ENCODE assay signal across 15 mouse cellular contexts in the genomic region with DNA sequence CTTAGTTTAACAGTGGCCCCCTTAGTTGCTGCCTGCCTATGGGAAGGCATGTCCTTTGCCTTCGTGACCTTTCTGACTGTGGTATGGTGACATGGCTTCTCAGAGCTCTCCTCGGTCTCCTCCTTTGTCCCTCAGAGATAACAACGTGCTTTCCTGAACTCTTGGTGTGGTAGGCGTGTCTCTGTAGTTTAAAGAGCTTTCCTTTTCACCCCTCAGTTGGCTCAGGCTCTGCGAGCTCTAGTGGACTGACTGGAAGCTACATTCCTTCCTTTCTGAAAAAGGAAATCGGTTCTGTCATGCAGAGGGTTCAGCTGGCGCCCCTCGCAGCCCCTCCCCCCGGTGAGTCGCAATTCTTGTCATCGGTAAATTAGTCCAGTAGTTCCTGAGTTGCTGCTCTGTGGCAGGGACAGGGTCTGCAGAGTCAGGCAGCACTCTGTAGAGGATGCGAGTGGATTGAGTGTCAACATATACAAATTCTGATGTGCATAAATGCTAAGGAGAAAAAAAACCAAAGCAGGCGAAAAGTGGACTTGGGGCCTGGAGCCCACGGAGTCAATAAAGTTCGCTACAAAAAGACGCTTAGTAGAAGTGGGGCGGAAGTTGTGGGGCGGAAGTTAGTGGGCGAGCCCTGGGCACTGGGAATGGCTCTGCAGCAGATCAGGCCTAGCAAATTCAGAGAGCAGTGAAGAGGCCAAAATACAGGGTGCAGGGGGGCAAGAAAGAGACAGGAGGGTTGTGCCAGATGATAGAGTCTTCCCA. TPM values are rescaled to one million over a fixed set of nuclear protein-coding genes. Genes with fewer than 3 reads are reported as not detected.
DNase-seq lines count a peak whose midpoint lies in the region; ATAC-seq and TF ChIP-seq lines count a peak whose summit lies in the region.
"Had no signal": no experiment of that assay in that cellular context is flagged by ENCODE, and none has a peak within 500 bp of the region (broad histone marks: within the 10 kb centered on the region; RNA-seq: fewer than 3 reads in every experiment).

No protein-coding gene starts in this region.

- 51% methylated on average over 19 of the region's 19 CpGs for WGBS in heart, embryonic 14.5 days
- 47% methylated on average over 19 of the region's 19 CpGs for WGBS in liver, embryonic 14.5 days (ENCODE audit: insufficient replicate concordance)

- no peaks in the 10 kb centered on the region for H3K27me3 ChIP-seq in heart, embryonic 14.5 days (ENCODE audit: control insufficient read depth, insufficient read depth, low read length)
- no peaks in the 10 kb centered on the region for H3K27me3 ChIP-seq in liver, embryonic 14.5 days (ENCODE audit: control insufficient read depth, insufficient read depth, low read length)
- H3K27me3 ChIP-seq: Patski had no signal

- peak overlapping the region; percentile 76 to 84 for H3K27ac ChIP-seq in heart, embryonic 14.5 days (replicated peaks in 1 of 2; ENCODE audit: control insufficient read depth in 1 of 2, insufficient read depth in 1 of 2, low read depth in 2 of 2, low read length in 2 of 2)
- H3K27ac ChIP-seq in liver, embryonic 14.5 days, result no peak overlapping the region; the same call in 1 of the 2 replicates
- H3K27ac ChIP-seq: kidney, postnatal 0 days; midbrain, embryonic 10.5 days had no signal

- TF ChIP-seq EP300 in liver, embryonic 14.5 days (IDR thresholded peaks at IDR 0.05; ENCODE audit: low read depth), result no peak

- peaks cover 51% of the 10 kb centered on the region for H3K36me3 ChIP-seq in heart, embryonic 14.5 days (ENCODE audit: control insufficient read depth, insufficient read depth, low read length)
- no peaks in the 10 kb centered on the region; the same call in 1 of the 2 replicates for H3K36me3 ChIP-seq in liver, embryonic 14.5 days (replicated peaks; ENCODE audit: control insufficient read depth, insufficient read depth, low read depth)

- no peak overlapping the region for H3K9ac ChIP-seq in heart, embryonic 14.5 days (ENCODE audit: low read length)
- no peak overlapping the region for H3K9ac ChIP-seq in liver, embryonic 14.5 days (replicated peaks)

- no peak for ATAC-seq in heart, embryonic 14.5 days (ENCODE audit: insufficient number of reproducible peaks, insufficient read depth, low FRiP score, low read depth)
- peak; percentile 57; the same call in 1 of the 2 replicates for ATAC-seq in erythroid progenitor cell, adult 5-6 weeks (replicated peaks; ENCODE audit: low FRiP score, poor library complexity, severe bottlenecking)
- ATAC-seq in liver, embryonic 14.5 days (ENCODE audit: insufficient read depth), result peak; percentile 76
- ATAC-seq: Patski had no signal

- H3K4me3 ChIP-seq in heart, embryonic 14.5 days (ENCODE audit: control insufficient read depth in 1 of 2, insufficient read depth in 1 of 2, low read depth in 1 of 2, low read length in 2 of 2), result no peak overlapping the region
- peak overlapping the region in 1 of 2 experiments; percentile 25; a peak in 1 of 4 replicates for H3K4me3 ChIP-seq in liver, embryonic 14.5 days (ENCODE audit: insufficient read depth in 1 of 2, low read depth in 2 of 2, low read length in 2 of 2)
- H3K4me3 ChIP-seq: midbrain, embryonic 10.5 days had no signal

- TF ChIP-seq CTCF in liver, embryonic 14.5 days (IDR thresholded peaks at IDR 0.05; ENCODE audit: low read depth), result 0 out of 2 replicates have a peak, but pooled peaks have one; percentile 9

- DNase-seq in heart, adult 9 months (ENCODE audit: low spot score in 2 of 2), result no peak
- DNase-seq in ES-CJ7 (ENCODE audit: low read depth, low spot score), result peak; percentile 84
- peak; percentile 36 to 46 (median 44) for DNase-seq in liver, embryonic 14.5 days (ENCODE audit: low read depth in 3 of 3, low spot score in 3 of 3)
- no peak for DNase-seq in left cerebral cortex, adult 9 months (ENCODE audit: low spot score in 2 of 2)
- no peak for DNase-seq in kidney, adult 9 months
- no peak for DNase-seq in kidney, adult 8-10 months
- DNase-seq: adrenal gland, adult 8-10 months; cerebellum, adult 9-11 months; right cerebral cortex, adult 18-20 months; spleen, adult 18-20 months had no signal

- no peaks in the 10 kb centered on the region for H3K9me3 ChIP-seq in heart, embryonic 14.5 days (ENCODE audit: control insufficient read depth, low read length)
- no peaks in the 10 kb centered on the region for H3K9me3 ChIP-seq in liver, embryonic 14.5 days (ENCODE audit: control insufficient read depth, low read length)
- H3K9me3 ChIP-seq: midbrain, embryonic 10.5 days had no signal

- peak overlapping the region; percentile 34 for H3K4me2 ChIP-seq in heart, embryonic 14.5 days (ENCODE audit: low read length)
- peak overlapping the region; percentile 52 for H3K4me2 ChIP-seq in liver, embryonic 14.5 days (ENCODE audit: low read depth)

- peaks cover 13 to 19% of the 10 kb centered on the region in 2 experiments for H3K4me1 ChIP-seq in heart, embryonic 14.5 days (ENCODE audit: control insufficient read depth in 2 of 2, insufficient read depth in 2 of 2, low read length in 2 of 2)
- peaks cover 8 to 15% of the 10 kb centered on the region in 2 experiments for H3K4me1 ChIP-seq in liver, embryonic 14.5 days (replicated peaks; ENCODE audit: control insufficient read depth in 2 of 2, insufficient read depth in 2 of 2, low read length in 1 of 2)
- H3K4me1 ChIP-seq: midbrain, embryonic 10.5 days had no signal

RNA-seq across cellular contexts. Expression of gene Gsta4, which starts 15.7 kb away (rescaled TPM):
- 75.8 and 80.3 TPM in 2 replicates for polyA plus RNA-seq in heart, embryonic 14.5 days (2014; fragmentation: Nextera tagmentation; extraction: Ambion mirVana)
- total RNA-seq in erythroid progenitor cell, adult 5-6 weeks (2015; ENCODE audit: low replicate concordance), result 2.5 TPM in 1 of 2 replicates, not detected in the other
- total RNA-seq in erythroid progenitor cell, adult 5-6 weeks (2017; ENCODE audit: low replicate concordance), result 1.5 TPM in 1 of 2 replicates, not detected in the other
- 11.7 and 17.2 TPM in 2 replicates for polyA plus RNA-seq in liver, embryonic 14.5 days (2012; rRNA removed)
- 30.6 and 33.0 TPM in 2 replicates for polyA plus RNA-seq in liver, embryonic 14.5 days (2014; fragmentation: Nextera tagmentation; extraction: Ambion mirVana)

RNA-seq across cellular contexts. Expression of gene Ick, which starts 57.9 kb away (rescaled TPM):
- polyA plus RNA-seq in heart, embryonic 14.5 days (2014; fragmentation: Nextera tagmentation; extraction: Ambion mirVana), result 16.0 and 16.6 TPM in 2 replicates
- total RNA-seq in erythroid progenitor cell, adult 5-6 weeks (2015; ENCODE audit: low replicate concordance), result 2.1 and 12.3 TPM in 2 replicates
- 0.90 and 5.2 TPM in 2 replicates for total RNA-seq in erythroid progenitor cell, adult 5-6 weeks (2017; ENCODE audit: low replicate concordance)
- 3.0 and 3.6 TPM in 2 replicates for polyA plus RNA-seq in liver, embryonic 14.5 days (2012; rRNA removed)
- polyA plus RNA-seq in liver, embryonic 14.5 days (2014; fragmentation: Nextera tagmentation; extraction: Ambion mirVana), result 3.7 and 4.7 TPM in 2 replicates

RNA-seq across cellular contexts. Expression of gene Fbxo9, which starts 58.0 kb away (rescaled TPM):
- polyA plus RNA-seq in heart, embryonic 14.5 days (2014; fragmentation: Nextera tagmentation; extraction: Ambion mirVana), result 49.8 and 51.3 TPM in 2 replicates
- 223 and 268 TPM in 2 replicates for total RNA-seq in erythroid progenitor cell, adult 5-6 weeks (2015; ENCODE audit: low replicate concordance)
- 169 and 259 TPM in 2 replicates for total RNA-seq in erythroid progenitor cell, adult 5-6 weeks (2017; ENCODE audit: low replicate concordance)
- 47.3 and 78.1 TPM in 2 replicates for polyA plus RNA-seq in liver, embryonic 14.5 days (2012; rRNA removed)
- 68.1 and 80.0 TPM in 2 replicates for polyA plus RNA-seq in liver, embryonic 14.5 days (2014; fragmentation: Nextera tagmentation; extraction: Ambion mirVana)

Comparison
In these comparisons a context has a peak if more than half of its experiments do, and no peak if none do; other contexts are left out.
1. DNase-seq: peak in ES-CJ7 (single experiment) and liver, embryonic 14.5 days (3 of 3); none in heart, adult 9 months (0 of 2), left cerebral cortex, adult 9 months (0 of 2), kidney, adult 9 months (single experiment) and kidney, adult 8-10 months (0 of 2).